ENCODE assay signal across 8 mouse cellular contexts in the genomic region with DNA sequence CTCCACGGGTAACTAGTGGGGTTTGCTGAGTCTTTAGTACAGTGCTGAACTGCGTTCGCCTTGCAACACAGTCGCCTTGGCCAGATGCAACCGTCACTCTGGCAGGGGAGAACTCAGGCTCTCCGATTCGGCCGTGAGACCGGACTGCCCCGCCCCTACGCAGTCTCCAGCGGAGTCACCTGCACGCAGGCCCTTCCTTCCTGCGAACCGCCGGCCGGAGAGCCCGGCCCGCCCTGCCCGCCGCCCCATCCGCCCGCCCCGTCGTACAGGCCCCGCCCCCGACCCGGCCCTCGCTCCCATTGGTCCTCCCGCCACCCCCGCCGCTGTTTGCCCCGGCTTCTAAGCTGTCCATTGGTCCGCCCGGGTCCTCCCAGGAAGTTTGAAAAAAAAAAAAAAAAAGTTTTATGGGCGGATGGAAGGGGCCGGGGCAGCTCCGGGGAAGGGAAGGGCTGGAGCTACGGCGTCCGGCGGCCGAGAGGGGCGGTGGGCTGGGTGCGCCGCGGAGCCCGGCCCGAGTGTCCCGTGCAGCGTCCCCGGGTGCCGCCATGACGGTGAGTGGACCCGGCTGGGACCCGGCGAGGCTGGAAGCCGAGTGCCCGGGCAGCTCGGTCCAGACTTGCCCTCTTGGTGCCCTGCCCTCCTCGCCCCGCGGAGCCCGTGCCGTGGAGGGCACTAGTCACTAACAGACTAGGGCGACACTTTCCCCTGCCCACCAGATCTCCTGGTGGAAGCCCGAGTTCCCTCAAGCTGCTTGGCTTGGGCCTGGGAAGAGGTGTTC. TPM values are rescaled to one million over a fixed set of nuclear protein-coding genes. Genes with fewer than 3 reads are reported as not detected.
DNase-seq lines count a peak whose midpoint lies in the region; ATAC-seq and TF ChIP-seq lines count a peak whose summit lies in the region.

No protein-coding gene starts in this region.

- ATAC-seq in forebrain, embryonic 15.5 days (replicated peaks), result peak; percentile 80

- peak; percentile 96 for DNase-seq in NIH3T3 (ENCODE audit: low read depth)
- peak; percentile 74 to 82 for DNase-seq in cerebellum, adult 2 months
- DNase-seq in hindbrain, embryonic 10.5 days (ENCODE audit: low spot score), result peak; percentile 91
- DNase-seq in layer of hippocampus, postnatal 14 days (ENCODE audit: low spot score in 2 of 2), result peak; percentile 35 to 60
- peak; percentile 93 for DNase-seq in lung, postnatal 36 days
- peak; percentile 65 for DNase-seq in retina, adult 2 months (ENCODE audit: low read depth, low spot score)
- peak; percentile 82 for DNase-seq in thymus, postnatal 25 days

- under 1% methylated on average over 58 of the region's 67 CpGs for WGBS in cerebellum, adult 2 months
- 1% methylated on average over 65 of the region's 67 CpGs for WGBS in forebrain, embryonic 15.5 days
- under 1% methylated on average over 65 of the region's 67 CpGs for WGBS in hindbrain, embryonic 10.5 days

- peaks cover 54% of the 10 kb centered on the region for H3K4me1 ChIP-seq in cerebellum, adult 2 months (ENCODE audit: control insufficient read depth, insufficient read depth, low read length)
- peaks cover 35% of the 10 kb centered on the region for H3K4me1 ChIP-seq in forebrain, embryonic 15.5 days
- peaks cover 73% of the 10 kb centered on the region for H3K4me1 ChIP-seq in hindbrain, embryonic 10.5 days (replicated peaks)

- H3K9ac ChIP-seq in forebrain, embryonic 15.5 days (replicated peaks), result peak overlapping the region; percentile 59

- H3K4me3 ChIP-seq in cerebellum, adult 2 months (replicated peaks; ENCODE audit: insufficient read depth, low read depth, low read length), result peak overlapping the region; percentile 65
- peak overlapping the region; percentile 56 for H3K4me3 ChIP-seq in forebrain, embryonic 15.5 days
- H3K4me3 ChIP-seq in hindbrain, embryonic 10.5 days, result peak overlapping the region; percentile 84

- peak overlapping the region; percentile 15; the same call in 1 of the 2 replicates for H3K27ac ChIP-seq in cerebellum, adult 2 months (ENCODE audit: insufficient read depth, low read length)
- peak overlapping the region; percentile 44; the same call in 1 of the 2 replicates for H3K27ac ChIP-seq in forebrain, embryonic 15.5 days (replicated peaks)
- peak overlapping the region; percentile 92 for H3K27ac ChIP-seq in hindbrain, embryonic 10.5 days

- peak overlapping the region; percentile 84 for H3K4me2 ChIP-seq in forebrain, embryonic 15.5 days (replicated peaks)

- TF ChIP-seq POLR2A in cerebellum, adult 2 months (IDR thresholded peaks at IDR 0.05; ENCODE audit: borderline replicate concordance, insufficient read depth, low read length), result peak; percentile 20; the same call in 1 of the 2 replicates

- no peaks in the 10 kb centered on the region for H3K9me3 ChIP-seq in forebrain, embryonic 15.5 days
- H3K9me3 ChIP-seq in hindbrain, embryonic 10.5 days, result no peaks in the 10 kb centered on the region

- H3K36me3 ChIP-seq in forebrain, embryonic 15.5 days, result no peaks in the 10 kb centered on the region
- peaks cover 12% of the 10 kb centered on the region for H3K36me3 ChIP-seq in hindbrain, embryonic 10.5 days

- H3K27me3 ChIP-seq in cerebellum, adult 2 months (ENCODE audit: control insufficient read depth, insufficient read depth, low read length), result no peaks in the 10 kb centered on the region
- no peaks in the 10 kb centered on the region for H3K27me3 ChIP-seq in forebrain, embryonic 15.5 days
- no peaks in the 10 kb centered on the region for H3K27me3 ChIP-seq in hindbrain, embryonic 10.5 days (ENCODE audit: insufficient read depth, poor library complexity, severe bottlenecking)

- TF ChIP-seq CTCF in cerebellum, adult 2 months (IDR thresholded peaks at IDR 0.05; ENCODE audit: borderline replicate concordance, insufficient read depth, low read depth, low read length), result no peak

RNA-seq across cellular contexts. Expression of gene Triobp, which starts 35.3 kb away (rescaled TPM):
- polyA plus RNA-seq in cerebellum, adult 2 months (2012; rRNA removed), result 35.3 and 39.4 TPM in 2 replicates
- 43.3 and 49.9 TPM in 2 replicates for polyA plus RNA-seq in forebrain, embryonic 15.5 days (2015; fragmentation: Nextera tagmentation; extraction: Ambion mirVana)
- polyA plus RNA-seq in hindbrain, embryonic 10.5 days (2016; fragmentation: Nextera tagmentation; extraction: Ambion mirVana), result 45.8 and 48.0 TPM in 2 replicates
- total RNA-seq in layer of hippocampus, postnatal 14 days (2021), result 10 to 100 TPM; 19.3 to 21.1 TPM

RNA-seq across cellular contexts. Expression of gene H1f0, which starts 45.4 kb away (rescaled TPM):
- polyA plus RNA-seq in cerebellum, adult 2 months (2012; rRNA removed), result 197 and 242 TPM in 2 replicates
- polyA plus RNA-seq in forebrain, embryonic 15.5 days (2015; fragmentation: Nextera tagmentation; extraction: Ambion mirVana), result 470 and 489 TPM in 2 replicates
- 447 and 561 TPM in 2 replicates for polyA plus RNA-seq in hindbrain, embryonic 10.5 days (2016; fragmentation: Nextera tagmentation; extraction: Ambion mirVana)
- 10 to 100 TPM; 88.8 to 94.3 TPM for total RNA-seq in layer of hippocampus, postnatal 14 days (2021)

RNA-seq across cellular contexts. Expression of gene Nol12, which starts 48.1 kb away (rescaled TPM):
- 30.7 and 34.4 TPM in 2 replicates for polyA plus RNA-seq in cerebellum, adult 2 months (2012; rRNA removed)
- 57.4 and 59.3 TPM in 2 replicates for polyA plus RNA-seq in forebrain, embryonic 15.5 days (2015; fragmentation: Nextera tagmentation; extraction: Ambion mirVana)
- polyA plus RNA-seq in hindbrain, embryonic 10.5 days (2016; fragmentation: Nextera tagmentation; extraction: Ambion mirVana), result 64.1 and 68.0 TPM in 2 replicates
- 10 to 100 TPM; 35.9 to 36.1 TPM for total RNA-seq in layer of hippocampus, postnatal 14 days (2021)

RNA-seq across cellular contexts. Expression of gene Lgals1, which starts 56.3 kb away (rescaled TPM):
- 64.7 and 71.7 TPM in 2 replicates for polyA plus RNA-seq in cerebellum, adult 2 months (2012; rRNA removed)
- 61.7 and 66.5 TPM in 2 replicates for polyA plus RNA-seq in forebrain, embryonic 15.5 days (2015; fragmentation: Nextera tagmentation; extraction: Ambion mirVana)
- polyA plus RNA-seq in hindbrain, embryonic 10.5 days (2016; fragmentation: Nextera tagmentation; extraction: Ambion mirVana), result 305 and 403 TPM in 2 replicates
- 10 to 100 TPM; 15.3 to 27.0 TPM for total RNA-seq in layer of hippocampus, postnatal 14 days (2021)

RNA-seq across cellular contexts. Expression of gene Galr3, which starts 58.8 kb away (rescaled TPM):
- polyA plus RNA-seq in cerebellum, adult 2 months (2012; rRNA removed), result 0.11 and 0.26 TPM in 2 replicates
- not detected in 2 replicates for polyA plus RNA-seq in forebrain, embryonic 15.5 days (2015; fragmentation: Nextera tagmentation; extraction: Ambion mirVana)
- polyA plus RNA-seq in hindbrain, embryonic 10.5 days (2016; fragmentation: Nextera tagmentation; extraction: Ambion mirVana), result not detected in 2 replicates
- under 1 TPM in 1 of 2 experiments, not detected in 1; 0.72 TPM for total RNA-seq in layer of hippocampus, postnatal 14 days (2021)

Comparison
In these comparisons a context has a peak if more than half of its experiments do, and no peak if none do; other contexts are left out.
1. Peak in every context shown above with its lines: DNase-seq, ATAC-seq, H3K4me3 ChIP-seq and H3K27ac ChIP-seq.
2. H3K27ac ChIP-seq: peak in every context shown above with its lines; median percentile 92 in hindbrain, embryonic 10.5 days; 44 in forebrain, embryonic 15.5 days; 15 in cerebellum, adult 2 months.